Mouse (Mus musculus) Patski (cell line): ENCODE measurements at regions not wholly inside any gene's neighbourhood (a gene's known extent, or its start where the extent isn't known, plus 50 kb on each side); places are given as distances from the start of the nearest gene placed in this dataset.

Experiments
- ATAC-seq: fragments of 100-300 bp; one replicate; pipeline ENCODE4 v1.8.0; 2021
- CTCF ChIA-PET: fragments of 350-600 bp; sonication (Branson Sonifier 250); formaldehyde crosslinking; loops from one replicate; lab custom pipeline; 2022; ENCODE audit warnings: inconsistent platforms; lab: Charles Lee
- POLR2A ChIA-PET: fragments of 350-600 bp; sonication (Branson Sonifier 250); formaldehyde crosslinking; loops from one replicate; lab custom pipeline; 2022; ENCODE audit warnings: antibody characterized with exemption, inconsistent platforms; lab: Charles Lee
- DNase-seq: peaks from one replicate; pipeline ENCODE4 v3.0.0-alpha.2; 2011; ENCODE audit warnings: low read depth, low spot score
- H3K27me3 ChIP-seq: fragments of 371-371 bp; one replicate; pipeline ENCODE4 v1.5.1; 2021
- CTCF ChIP-seq: fragments of 100-300 bp; IDR thresholded peaks from one replicate; pipeline ENCODE4 v1.5.1; 2021
- in situ Hi-C: fragments of 300-500 bp; cut with MboI; formaldehyde crosslinking; loops from 3 replicates; pipeline ENCODE4 v1.11.1; 2018; ENCODE audit warnings: low pct_unique_long_range_greater_than_20kb, mixed read lengths

GRCm38 (mm10) chr13:7427750-7428149, 774.9 kb upstream of the Adarb2 start:
- ATAC-seq: no peak
- in situ Hi-C loops: no loop called here
- CTCF ChIA-PET: no interaction called here

DNA sequence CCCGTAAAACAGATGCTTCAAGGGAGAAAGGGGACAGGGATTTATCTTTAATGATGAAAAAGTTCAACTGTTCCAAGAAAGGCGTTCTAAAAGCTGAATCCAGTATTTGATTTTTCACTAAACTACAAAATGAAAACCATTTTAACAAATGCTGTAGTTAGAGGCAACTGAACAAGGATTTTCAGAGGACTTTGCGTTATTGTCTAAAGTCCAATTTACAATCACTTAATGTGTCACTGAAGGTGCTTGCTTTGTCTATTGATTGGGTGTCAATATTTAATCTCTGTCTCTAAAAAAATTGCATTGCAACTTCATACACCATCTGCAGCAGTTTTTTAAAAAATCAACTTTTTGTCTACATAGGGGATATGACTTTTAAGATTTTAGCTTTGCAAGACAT, 773.4 kb upstream of the Adarb2 start:
- ChIA-PET CTCF (no interaction called here), POLR2A (no interaction called here)
- in situ Hi-C loops: no loop called here
- no peaks in the 10 kb centered on the region for H3K27me3 ChIP-seq
- no peak for TF ChIP-seq CTCF
- no peak for ATAC-seq
- DNase-seq: no peak

More at GRCm38 (mm10) chr13:7427750-7428149, 774.9 kb upstream of the Adarb2 start:
- DNase-seq: no peak
- no peak for TF ChIP-seq CTCF
- POLR2A ChIA-PET: no interaction called here
- no peaks in the 10 kb centered on the region for H3K27me3 ChIP-seq

DNA sequence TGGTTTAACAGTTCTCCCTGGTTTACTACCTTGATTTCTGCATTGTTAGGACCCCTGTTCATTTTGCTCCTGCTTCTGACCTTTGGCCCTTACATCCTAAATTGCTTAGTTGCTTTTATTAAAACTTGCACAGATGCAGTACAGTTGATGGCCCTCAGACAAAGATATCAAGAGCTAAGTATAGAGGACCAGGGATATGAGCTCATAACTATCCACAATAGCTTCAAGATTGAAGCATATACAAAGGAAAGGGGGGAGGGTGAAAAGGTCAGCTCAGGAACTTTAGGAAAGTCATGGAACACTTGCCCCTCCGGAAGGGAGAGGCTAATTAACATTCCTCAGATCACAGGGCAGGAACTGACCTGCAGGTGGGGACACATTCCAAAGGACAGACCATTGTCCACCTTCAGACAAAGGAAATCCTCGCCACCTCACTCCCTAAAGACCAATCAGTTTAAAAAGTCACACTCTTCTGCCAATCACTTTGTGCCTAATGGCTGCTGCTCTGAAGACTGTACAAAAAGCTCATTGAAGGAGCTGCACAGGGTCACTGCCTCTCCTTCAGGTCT, 751.1 kb upstream of the Adarb2 start:
- no peak for ATAC-seq
- no peaks in the 10 kb centered on the region for H3K27me3 ChIP-seq
- CTCF ChIA-PET: no interaction called here
- no peak for DNase-seq
- in situ Hi-C loops: no loop called here
- TF ChIP-seq CTCF: no peak
- POLR2A ChIA-PET: no interaction called here

DNA sequence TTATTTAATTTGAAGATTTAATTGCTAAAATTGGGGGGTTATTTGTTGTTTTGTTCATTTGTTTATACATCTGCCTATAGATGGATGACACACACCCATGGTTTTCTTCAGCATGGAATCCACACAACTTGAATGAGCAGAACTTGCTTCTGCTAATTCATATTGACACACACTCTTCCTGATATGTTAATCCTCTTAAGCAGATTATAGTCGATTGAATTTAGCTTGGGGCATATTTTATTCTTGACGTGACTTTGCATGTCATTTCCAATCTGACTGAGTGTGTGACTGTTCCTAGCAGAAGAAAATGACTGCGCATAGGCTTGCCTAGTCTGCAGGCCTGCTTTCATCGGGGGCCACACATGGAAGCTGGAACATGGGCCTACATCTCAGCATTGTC, 727.0 kb upstream of the Adarb2 start:
- DNase-seq (no peak), ATAC-seq (no peak)
- no peak for TF ChIP-seq CTCF
- ChIA-PET POLR2A (no interaction called here), CTCF (no interaction called here)
- H3K27me3 ChIP-seq: no peaks in the 10 kb centered on the region
- in situ Hi-C loops: no loop called here

DNA sequence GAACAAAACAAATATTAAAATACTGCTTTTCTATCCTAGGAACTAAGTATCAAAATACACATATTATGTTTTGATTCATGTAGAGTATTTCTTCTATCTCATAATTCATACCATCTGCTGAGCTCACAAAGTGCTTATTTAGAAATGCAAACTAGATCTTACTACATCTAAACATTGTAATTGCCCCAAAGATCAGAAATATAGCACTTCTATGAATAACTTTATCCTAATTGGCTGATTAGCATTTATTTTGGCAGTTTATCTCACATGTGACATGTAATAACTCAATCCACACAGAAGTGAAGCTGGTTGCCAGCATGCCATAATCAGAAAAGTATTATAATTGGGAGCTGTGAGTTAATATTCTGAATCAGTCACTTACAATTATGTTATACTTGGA, 684.6 kb upstream of the Adarb2 start:
- H3K27me3 ChIP-seq: no peaks in the 10 kb centered on the region
- in situ Hi-C loops: no loop called here
- no peak for ATAC-seq
- no peak for DNase-seq
- TF ChIP-seq CTCF: no peak
- POLR2A ChIA-PET: no interaction called here
- CTCF ChIA-PET: no interaction called here

- in situ Hi-C loops: no loop called here
- CTCF ChIA-PET: no interaction called here
Measured at GRCm38 (mm10) chr13:7524436-7524835, 678.2 kb upstream of the Adarb2 start.

DNA sequence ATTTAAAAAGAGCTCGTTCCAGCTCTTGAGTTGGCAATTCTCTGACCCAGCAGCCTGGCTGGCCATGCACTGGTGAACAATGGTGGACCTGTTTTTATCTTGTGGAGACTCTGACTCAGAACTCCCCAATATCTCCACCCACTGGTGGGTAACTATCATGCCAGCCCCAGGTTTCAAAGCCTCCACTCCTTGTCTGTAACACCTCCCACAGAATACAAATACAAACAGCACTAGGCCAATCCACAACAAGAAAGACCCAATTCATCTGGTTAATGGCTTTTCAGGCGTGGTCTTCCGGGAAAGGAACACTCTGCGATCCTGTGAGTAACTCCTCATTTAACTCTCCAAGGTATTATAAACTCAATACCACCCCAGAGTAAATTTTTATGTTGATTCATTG, 663.8 kb upstream of the Adarb2 start:
- in situ Hi-C loops: no loop called here
- DNase-seq (no peak), ATAC-seq (no peak)
- ChIA-PET CTCF (no interaction called here), POLR2A (no interaction called here)
- no peak for TF ChIP-seq CTCF
- no peaks in the 10 kb centered on the region for H3K27me3 ChIP-seq

More at GRCm38 (mm10) chr13:7524436-7524835, 678.2 kb upstream of the Adarb2 start:
- no peak for TF ChIP-seq CTCF
- POLR2A ChIA-PET: no interaction called here
- no peaks in the 10 kb centered on the region for H3K27me3 ChIP-seq
- ATAC-seq (no peak), DNase-seq (no peak)

GRCm38 (mm10) chr13:7584022-7584421, 618.6 kb upstream of the Adarb2 start:
- ATAC-seq (no peak), DNase-seq (no peak)
- no peaks in the 10 kb centered on the region for H3K27me3 ChIP-seq
- POLR2A ChIA-PET: no interaction called here
- CTCF ChIA-PET: no interaction called here
- in situ Hi-C loops: no loop called here
- no peak for TF ChIP-seq CTCF
